ENCODE assay signal across 18 mouse cellular contexts in the genomic region with DNA sequence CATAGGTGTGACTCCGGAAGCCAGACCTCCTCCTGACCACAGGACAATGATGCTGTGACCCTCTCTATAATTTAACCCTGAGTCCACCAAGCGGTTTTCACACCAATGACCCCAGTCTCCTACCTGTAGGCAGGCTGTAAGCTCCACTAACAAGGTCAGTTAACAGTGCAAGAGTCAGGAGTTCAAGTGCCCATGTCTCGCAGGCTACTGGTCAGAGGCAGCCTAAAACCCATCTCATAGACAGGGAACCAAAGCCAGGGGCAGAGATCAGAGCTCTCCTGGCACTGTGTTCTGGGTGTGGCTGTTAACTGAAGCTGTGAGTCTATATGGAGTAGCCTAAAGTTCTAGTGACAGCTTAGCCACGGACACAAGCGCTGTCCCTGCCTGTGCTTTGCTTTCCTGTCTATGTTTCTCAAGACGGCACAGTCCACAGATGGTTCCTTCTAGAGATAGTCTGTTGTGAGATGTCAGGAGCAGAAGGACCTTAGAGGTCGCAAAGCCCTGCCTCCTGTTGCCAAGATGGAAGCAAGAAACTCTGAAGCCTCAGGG. TPM values are rescaled to one million over a fixed set of nuclear protein-coding genes. Genes with fewer than 3 reads are reported as not detected.
DNase-seq lines count a peak whose midpoint lies in the region; ATAC-seq and TF ChIP-seq lines count a peak whose summit lies in the region.
"Had no signal": no experiment of that assay in that cellular context is flagged by ENCODE, and none has a peak within 500 bp of the region (broad histone marks: within the 10 kb centered on the region; RNA-seq: fewer than 3 reads in every experiment).

No protein-coding gene starts in this region.

- peaks cover 19% of the 10 kb centered on the region for H3K36me3 ChIP-seq in ES-Bruce4 (ENCODE audit: control insufficient read depth, insufficient read depth, low read length, poor library complexity, severe bottlenecking)
- H3K36me3 ChIP-seq in liver, embryonic 12.5 days: peaks cover 33% of the 10 kb centered on the region
- H3K36me3 ChIP-seq in midbrain, embryonic 13.5 days: peaks cover 7% of the 10 kb centered on the region; the same call in 1 of the 2 replicates
- no peaks in the 10 kb centered on the region for H3K36me3 ChIP-seq in midbrain, embryonic 14.5 days (ENCODE audit: control insufficient read depth, insufficient read depth, low read length)

- no peak overlapping the region for H3K4me3 ChIP-seq in lung, adult 2 months (replicated peaks; ENCODE audit: extremely low read depth, low read depth, low read length)
- H3K4me3 ChIP-seq in ES-Bruce4 (ENCODE audit: low read depth, low read length): no peak overlapping the region
- H3K4me3 ChIP-seq in liver, embryonic 12.5 days: no peak overlapping the region
- no peak overlapping the region for H3K4me3 ChIP-seq in midbrain, embryonic 13.5 days (replicated peaks)
- H3K4me3 ChIP-seq in midbrain, embryonic 14.5 days (replicated peaks; ENCODE audit: low read depth, low read length): no peak overlapping the region
- H3K4me3 ChIP-seq: embryonic facial prominence, embryonic 12.5 days; midbrain, embryonic 12.5 days had no signal

- H3K9me3 ChIP-seq in ES-Bruce4 (replicated peaks; ENCODE audit: control insufficient read depth, insufficient read depth, low read length, poor library complexity, severe bottlenecking): no peaks in the 10 kb centered on the region
- H3K9me3 ChIP-seq in liver, embryonic 12.5 days (replicated peaks): no peaks in the 10 kb centered on the region
- H3K9me3 ChIP-seq in midbrain, embryonic 13.5 days: no peaks in the 10 kb centered on the region
- no peaks in the 10 kb centered on the region for H3K9me3 ChIP-seq in midbrain, embryonic 14.5 days (ENCODE audit: control insufficient read depth, low read length)
- H3K9me3 ChIP-seq: embryonic facial prominence, embryonic 12.5 days; midbrain, embryonic 12.5 days had no signal

- no peaks in the 10 kb centered on the region for H3K27me3 ChIP-seq in ES-Bruce4 (ENCODE audit: control insufficient read depth, insufficient read depth, low read length, poor library complexity, severe bottlenecking)
- no peaks in the 10 kb centered on the region for H3K27me3 ChIP-seq in liver, embryonic 12.5 days (replicated peaks)
- H3K27me3 ChIP-seq in midbrain, embryonic 13.5 days: no peaks in the 10 kb centered on the region
- no peaks in the 10 kb centered on the region for H3K27me3 ChIP-seq in midbrain, embryonic 14.5 days (ENCODE audit: control insufficient read depth, insufficient read depth, low read length)
- H3K27me3 ChIP-seq: embryonic facial prominence, embryonic 12.5 days; midbrain, embryonic 12.5 days had no signal

- ATAC-seq in liver, embryonic 12.5 days: peak; percentile 17
- no peak for ATAC-seq in midbrain, embryonic 13.5 days
- ATAC-seq in midbrain, embryonic 14.5 days (ENCODE audit: low FRiP score, low TSS enrichment): no peak
- ATAC-seq: forebrain, embryonic 14.5 days had no signal

- H3K9ac ChIP-seq in ES-Bruce4 (ENCODE audit: low read depth, poor library complexity, severe bottlenecking): no peak overlapping the region
- H3K9ac ChIP-seq in liver, embryonic 12.5 days: peak overlapping the region; percentile 39
- no peak overlapping the region for H3K9ac ChIP-seq in midbrain, embryonic 13.5 days (replicated peaks)
- no peak overlapping the region for H3K9ac ChIP-seq in midbrain, embryonic 14.5 days (replicated peaks; ENCODE audit: low read length)
- H3K9ac ChIP-seq: embryonic facial prominence, embryonic 12.5 days; midbrain, embryonic 12.5 days had no signal

- 0 out of 2 replicates have a peak, but pooled peaks have one; percentile 77 for TF ChIP-seq EP300 in ES-Bruce4 (IDR thresholded peaks at IDR 0.05; ENCODE audit: insufficient read depth, low read depth, low read length)

- TF ChIP-seq POLR2A in lung, adult 2 months (IDR thresholded peaks at IDR 0.05; ENCODE audit: borderline replicate concordance, extremely low read depth, low read depth, low read length): peak; percentile 44; the same call in 1 of the 2 replicates
- no peak for TF ChIP-seq POLR2A in ES-Bruce4 (IDR thresholded peaks at IDR 0.05; ENCODE audit: insufficient read depth, low read length)

- peak overlapping the region; percentile 62 for H3K27ac ChIP-seq in ES-Bruce4 (ENCODE audit: insufficient read depth, low read length)
- H3K27ac ChIP-seq in liver, embryonic 12.5 days: peak overlapping the region; percentile 84
- no peak overlapping the region for H3K27ac ChIP-seq in midbrain, embryonic 13.5 days
- H3K27ac ChIP-seq in midbrain, embryonic 14.5 days (replicated peaks; ENCODE audit: low read depth, low read length): no peak overlapping the region
- H3K27ac ChIP-seq: embryonic facial prominence, embryonic 12.5 days; midbrain, embryonic 12.5 days had no signal

- H3K4me1 ChIP-seq in lung, adult 2 months (ENCODE audit: control insufficient read depth, insufficient read depth, low read length): peaks cover 10% of the 10 kb centered on the region; the same call in 1 of the 2 replicates
- H3K4me1 ChIP-seq in ES-Bruce4 (ENCODE audit: control insufficient read depth, insufficient read depth, low read length): peaks cover 14% of the 10 kb centered on the region
- peaks cover 78% of the 10 kb centered on the region for H3K4me1 ChIP-seq in liver, embryonic 12.5 days
- 0 out of 2 replicates have a peak, but pooled peaks cover 4% of the 10 kb centered on the region for H3K4me1 ChIP-seq in midbrain, embryonic 13.5 days (replicated peaks)
- no peaks in the 10 kb centered on the region for H3K4me1 ChIP-seq in midbrain, embryonic 14.5 days (ENCODE audit: control insufficient read depth, insufficient read depth, low read length)
- H3K4me1 ChIP-seq: embryonic facial prominence, embryonic 12.5 days; midbrain, embryonic 12.5 days had no signal

- no peak for TF ChIP-seq CTCF in lung, adult 2 months (IDR thresholded peaks at IDR 0.05; ENCODE audit: insufficient read depth, low read length)
- TF ChIP-seq CTCF in ES-Bruce4 (IDR thresholded peaks at IDR 0.05; ENCODE audit: low read depth, low read length): no peak

- DNase-seq in lung, adult 2 months: no peak
- DNase-seq in lung, postnatal 4 days: no peak
- peak; percentile 42 to 72 for DNase-seq in spleen, postnatal 4 days (ENCODE audit: low spot score in 2 of 2)
- DNase-seq in adipocyte (ENCODE audit: low spot score): no peak
- no peak for DNase-seq in midbrain, embryonic 14.5 days
- DNase-seq: cerebellum, adult 9-11 months; gastrocnemius, postnatal 10 days; kidney, postnatal 10 days; right cerebral cortex, postnatal 14 days had no signal

- H3K4me2 ChIP-seq in liver, embryonic 12.5 days: no peak overlapping the region
- H3K4me2 ChIP-seq in midbrain, embryonic 13.5 days (replicated peaks): no peak overlapping the region
- H3K4me2 ChIP-seq in midbrain, embryonic 14.5 days (ENCODE audit: low read length): no peak overlapping the region
- H3K4me2 ChIP-seq: embryonic facial prominence, embryonic 12.5 days; midbrain, embryonic 12.5 days had no signal

- WGBS in lung, adult 2 months: 48% methylated on average over 7 of the region's 7 CpGs
- 56% methylated on average over 7 of the region's 7 CpGs for WGBS in liver, embryonic 12.5 days (ENCODE audit: insufficient replicate concordance)
- 83% methylated on average over 7 of the region's 7 CpGs for WGBS in midbrain, embryonic 13.5 days
- WGBS in midbrain, embryonic 14.5 days: 83% methylated on average over 7 of the region's 7 CpGs

RNA-seq across cellular contexts. Expression of a gene that starts 9.3 kb away (rescaled TPM):
- polyA plus RNA-seq in lung, adult 2 months (2012; rRNA removed): 467 and 695 TPM in 2 replicates
- polyA plus RNA-seq in ES-Bruce4 (2011; ENCODE audit: insufficient read depth, insufficient read length, low read depth, missing spikeins): 162 and 171 TPM in 2 replicates
- polyA plus RNA-seq in liver, embryonic 12.5 days (2016; fragmentation: Nextera tagmentation; extraction: Ambion mirVana): 814 and 842 TPM in 2 replicates
- 51.9 and 52.5 TPM in 2 replicates for polyA plus RNA-seq in midbrain, embryonic 13.5 days (2015; fragmentation: Nextera tagmentation; extraction: Ambion mirVana)
- polyA plus RNA-seq in midbrain, embryonic 14.5 days (2014; fragmentation: Nextera tagmentation; extraction: Ambion mirVana): 47.0 and 55.6 TPM in 2 replicates

RNA-seq across cellular contexts. Expression of a gene that starts 12.3 kb away (rescaled TPM):
- polyA plus RNA-seq in lung, adult 2 months (2012; rRNA removed): 8.3 and 15.2 TPM in 2 replicates
- 0.39 TPM in 1 of 2 replicates, not detected in the other for polyA plus RNA-seq in ES-Bruce4 (2011; ENCODE audit: insufficient read depth, insufficient read length, low read depth, missing spikeins)
- polyA plus RNA-seq in liver, embryonic 12.5 days (2016; fragmentation: Nextera tagmentation; extraction: Ambion mirVana): 2.5 TPM in 2 replicates
- polyA plus RNA-seq in midbrain, embryonic 13.5 days (2015; fragmentation: Nextera tagmentation; extraction: Ambion mirVana): 1.2 and 3.2 TPM in 2 replicates
- polyA plus RNA-seq in midbrain, embryonic 14.5 days (2014; fragmentation: Nextera tagmentation; extraction: Ambion mirVana): 2.0 and 3.7 TPM in 2 replicates

RNA-seq across cellular contexts. Expression of a gene that starts 29.7 kb away (rescaled TPM):
- 5.0 and 7.8 TPM in 2 replicates for polyA plus RNA-seq in lung, adult 2 months (2012; rRNA removed)
- not detected in 2 replicates for polyA plus RNA-seq in ES-Bruce4 (2011; ENCODE audit: insufficient read depth, insufficient read length, low read depth, missing spikeins)
- polyA plus RNA-seq in liver, embryonic 12.5 days (2016; fragmentation: Nextera tagmentation; extraction: Ambion mirVana): 0.10 TPM in 1 of 2 replicates, not detected in the other
- polyA plus RNA-seq in midbrain, embryonic 13.5 days (2015; fragmentation: Nextera tagmentation; extraction: Ambion mirVana): not detected in 2 replicates
- polyA plus RNA-seq in midbrain, embryonic 14.5 days (2014; fragmentation: Nextera tagmentation; extraction: Ambion mirVana): not detected in 2 replicates
- polyA plus RNA-seq: activated CD4-positive, CD25-positive, alpha-beta regulatory T cell, adult 4 months; embryonic facial prominence, embryonic 12.5 days; forebrain, embryonic 14.5 days; limb, embryonic 11.5 days; midbrain, embryonic 12.5 days; neural tube, embryonic 14.5 days had no signal

RNA-seq across cellular contexts. Expression of a gene that starts 34.4 kb away (rescaled TPM):
- 8.5 and 9.0 TPM in 2 replicates for polyA plus RNA-seq in lung, adult 2 months (2012; rRNA removed)
- polyA plus RNA-seq in ES-Bruce4 (2011; ENCODE audit: insufficient read depth, insufficient read length, low read depth, missing spikeins): 9.2 and 14.6 TPM in 2 replicates
- polyA plus RNA-seq in liver, embryonic 12.5 days (2016; fragmentation: Nextera tagmentation; extraction: Ambion mirVana): 15.1 and 18.1 TPM in 2 replicates
- polyA plus RNA-seq in midbrain, embryonic 13.5 days (2015; fragmentation: Nextera tagmentation; extraction: Ambion mirVana): 16.7 and 19.7 TPM in 2 replicates
- polyA plus RNA-seq in midbrain, embryonic 14.5 days (2014; fragmentation: Nextera tagmentation; extraction: Ambion mirVana): 16.5 and 16.6 TPM in 2 replicates

Comparison
In these comparisons a context has a peak if more than half of its experiments do, and no peak if none do; other contexts are left out.
1. DNase-seq: peak in spleen, postnatal 4 days (2 of 2); none in lung, adult 2 months (single experiment), lung, postnatal 4 days (0 of 2), adipocyte (single experiment) and midbrain, embryonic 14.5 days (single experiment).
2. H3K27ac ChIP-seq: peak in ES-Bruce4 (single experiment) and liver, embryonic 12.5 days (single experiment); none in midbrain, embryonic 13.5 days (single experiment) and midbrain, embryonic 14.5 days (single experiment).